Mouse (Mus musculus) adrenal gland, postnatal 0 days (tissue): ENCODE data around the gene Timp2. TPM values are rescaled to one million over a fixed set of nuclear protein-coding genes. Genes with fewer than 3 reads are reported as not detected.

ENCODE experiments used
- polyA plus RNA-seq: library from polyadenylated mRNA; unstranded; fragments of >200 nt; fragmentation: Nextera tagmentation; extraction: Ambion mirVana; gene quantifications from 2 replicates; pipeline ENCODE4 v1.2.1, GENCODE M21; 2015

Gene Timp2
- 93.1 and 152 TPM in 2 replicates for polyA plus RNA-seq

DNA sequence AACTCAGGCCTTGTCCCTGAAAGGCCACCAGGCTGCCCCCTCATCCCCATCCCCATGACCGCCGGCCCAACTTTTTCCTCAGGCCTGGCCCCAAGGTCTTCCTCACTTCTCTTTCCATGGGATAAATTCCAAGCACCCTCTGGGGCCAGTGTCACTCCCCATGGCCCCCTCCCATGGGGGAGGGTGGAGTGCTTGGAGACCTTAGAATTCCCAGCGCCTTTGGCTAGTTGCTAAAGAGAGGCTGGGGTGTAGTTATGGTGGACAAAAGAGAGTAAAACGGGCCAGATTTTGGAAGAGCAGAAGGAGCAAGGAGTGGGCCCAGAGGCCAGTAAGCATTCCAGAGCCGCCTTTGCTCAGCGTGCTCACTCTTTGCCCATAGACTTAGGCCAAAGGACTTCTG lies at the start of gene Timp2:
Timp2 (minus strand) TSS at position 101 of the 400 bp plus-strand sequence.

DNA sequence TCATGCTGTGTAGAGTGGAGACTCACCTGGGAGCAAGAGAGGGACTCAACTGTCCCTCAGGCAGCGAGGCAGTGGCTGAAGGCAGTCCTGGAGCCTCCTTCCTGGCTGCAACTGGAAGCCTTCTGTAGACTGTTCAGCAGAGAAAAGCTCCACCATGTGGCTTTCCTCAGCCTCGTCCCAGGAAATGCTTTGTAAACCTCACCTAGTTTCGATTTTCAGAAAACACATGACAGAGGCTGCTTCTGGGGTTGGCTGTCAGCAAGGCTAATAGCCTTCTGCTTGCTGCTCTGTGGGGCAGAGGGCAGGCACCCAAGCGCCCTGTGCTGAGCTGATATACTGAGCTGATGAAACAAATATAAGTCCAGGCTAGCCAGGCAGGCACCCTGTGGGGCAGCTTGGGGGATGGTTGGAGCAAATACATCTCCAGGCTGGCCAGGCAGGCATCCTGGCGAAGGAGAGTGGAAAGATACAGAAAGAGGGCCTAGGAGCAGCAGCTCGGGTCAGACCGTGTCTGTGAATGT lies 46.3 kb upstream of the Timp2 start, which contains the start of gene Lgals3bp:
Lgals3bp (minus strand) TSS at position 333 of the 521 bp plus-strand sequence.

DNA sequence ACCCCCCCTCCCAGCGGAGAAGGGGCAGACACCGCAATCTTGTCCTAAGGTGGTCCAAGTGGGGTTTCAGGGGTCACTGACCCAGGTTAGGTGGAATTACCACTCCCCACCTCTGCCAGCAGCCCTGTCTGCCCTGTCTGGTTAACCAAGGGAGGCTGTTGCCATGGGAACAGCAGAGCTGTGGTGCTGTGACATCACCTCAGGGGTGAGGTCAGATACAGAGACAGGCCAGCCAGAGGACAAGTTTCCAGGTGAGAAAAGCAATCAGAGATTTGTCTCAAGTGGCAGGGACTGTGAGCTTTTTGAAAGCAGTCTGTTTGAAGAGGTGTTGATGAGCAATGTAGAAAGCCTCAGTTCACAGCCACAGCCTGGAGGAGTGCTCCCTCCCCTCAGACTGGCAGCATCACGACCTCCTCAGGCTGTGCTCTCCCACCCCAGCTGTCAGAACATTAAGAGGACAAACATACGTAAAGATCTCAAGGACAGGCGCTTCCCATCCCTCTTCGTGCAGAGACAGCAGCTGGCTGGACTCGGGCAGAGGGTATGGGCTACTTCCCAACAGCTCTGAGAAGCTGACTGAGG lies 13.0 kb downstream of the Timp2 start, which contains the start of gene Cep295nl:
Cep295nl (minus strand) TSS at position 101 of the 582 bp plus-strand sequence.

DNA sequence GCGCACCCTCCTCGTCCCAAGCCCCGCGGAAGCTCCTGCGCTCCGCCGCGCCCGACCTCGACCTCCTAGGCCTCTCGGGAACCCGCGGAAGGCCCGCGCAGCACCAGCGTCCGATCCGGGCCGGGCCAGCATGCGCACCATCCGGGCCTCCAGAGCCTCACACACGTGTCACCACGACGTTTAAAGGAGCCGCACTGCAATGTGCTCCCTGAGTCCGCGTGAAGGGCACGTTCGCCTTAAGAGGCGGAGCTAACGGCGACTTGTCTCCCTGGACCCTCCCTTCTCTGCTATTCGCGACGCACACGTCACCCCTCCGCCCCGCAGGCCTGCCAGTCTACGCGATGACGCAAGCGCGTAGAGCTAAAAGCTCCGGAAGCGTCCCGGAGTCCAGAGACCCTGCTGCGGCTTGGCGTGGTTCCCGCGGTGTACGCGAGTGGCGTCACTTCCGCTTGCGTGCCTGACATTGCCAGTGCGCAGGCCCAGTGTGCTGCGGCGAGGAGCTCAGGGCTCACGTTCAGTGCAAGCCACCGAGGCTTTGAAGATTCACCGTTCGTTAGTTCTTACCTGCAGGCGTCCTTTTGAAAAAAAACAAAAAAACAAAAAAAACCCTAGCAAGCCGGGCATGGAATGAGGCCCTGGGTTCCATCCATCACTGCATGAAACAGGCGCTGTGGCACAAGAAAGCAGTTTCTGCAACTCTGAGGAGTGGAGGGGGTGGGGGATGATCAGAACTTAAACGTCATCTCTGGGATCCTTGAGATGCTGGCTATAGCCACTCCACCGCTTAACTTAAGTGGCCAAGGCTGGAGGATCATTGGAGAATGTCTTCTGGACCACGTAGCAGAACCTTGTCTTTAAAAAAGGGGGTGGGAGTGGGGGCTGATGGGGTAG lies 65.3 kb downstream of the Timp2 start, which contains the start of gene Usp36:
Usp36 (minus strand) TSS at position 246 of the 891 bp plus-strand sequence.

Other genes with a start within 250 kb of the Timp2 start
- 0.03 and 0.06 TPM in 2 replicates for gene Dnah17, start 225.1 kb downstream of the Timp2 start, polyA plus RNA-seq
- gene Cyth1, start 107.1 kb downstream of the Timp2 start, polyA plus RNA-seq: 11.5 and 12.1 TPM in 2 replicates
- gene Usp36, start 65.5 kb downstream of the Timp2 start, polyA plus RNA-seq: 7.0 and 9.0 TPM in 2 replicates
- 0.16 and 0.43 TPM in 2 replicates for gene Cep295nl, start 13.2 kb downstream of the Timp2 start, polyA plus RNA-seq
- gene Lgals3bp, start 46.4 kb upstream of the Timp2 start, polyA plus RNA-seq: 61.4 and 85.4 TPM in 2 replicates
- 20.1 and 24.2 TPM in 2 replicates for gene Cant1, start 63.3 kb upstream of the Timp2 start, polyA plus RNA-seq
- gene C1qtnf1, start 72.5 kb upstream of the Timp2 start, polyA plus RNA-seq: 21.3 and 24.4 TPM in 2 replicates
- gene Engase, start 121.1 kb upstream of the Timp2 start, polyA plus RNA-seq: 6.6 and 12.7 TPM in 2 replicates